ENCODE assay signal across 8 mouse cellular contexts in genomic region chr19:25975202-25975601, GRCm38 (mm10).
"Had no signal": no experiment of that assay in that cellular context is flagged by ENCODE, and none has a peak within 500 bp of the region (broad histone marks: within the 10 kb centered on the region; RNA-seq: fewer than 3 reads in every experiment).

No protein-coding gene starts in this region.

- ATAC-seq: lung, postnatal 0 days; midbrain, embryonic 13.5 days had no signal

- DNase-seq: kidney, postnatal 10 days; left cerebral cortex, postnatal 4 days; lung, adult 2 months; lung, postnatal 36 days; right cerebral cortex, postnatal 25 days; thymus, postnatal 4 days had no signal
